Mouse (Mus musculus) Patski (cell line): ENCODE data around the gene Nbas. TPM values are rescaled to one million over a fixed set of nuclear protein-coding genes. Genes with fewer than 3 reads are reported as not detected.
A peak's percentile ranks its signal among the peaks of the same experiment; 100 is the strongest.

ENCODE experiments used
- ATAC-seq: fragments of 100-300 bp; one replicate; pipeline ENCODE4 v1.8.0; 2021
- CTCF ChIA-PET: fragments of 350-600 bp; sonication (Branson Sonifier 250); formaldehyde crosslinking; loops from one replicate; lab custom pipeline; 2022; ENCODE audit warnings: inconsistent platforms; lab: Charles Lee
- POLR2A ChIA-PET: fragments of 350-600 bp; sonication (Branson Sonifier 250); formaldehyde crosslinking; loops from one replicate; lab custom pipeline; 2022; ENCODE audit warnings: antibody characterized with exemption, inconsistent platforms; lab: Charles Lee
- DNase-seq: peaks from one replicate; pipeline ENCODE4 v3.0.0-alpha.2; 2011; ENCODE audit warnings: low read depth, low spot score
- H3K27me3 ChIP-seq: fragments of 371-371 bp; one replicate; pipeline ENCODE4 v1.5.1; 2021
- CTCF ChIP-seq: fragments of 100-300 bp; IDR thresholded peaks from one replicate; pipeline ENCODE4 v1.5.1; 2021
- in situ Hi-C: fragments of 300-500 bp; cut with MboI; formaldehyde crosslinking; loops from 3 replicates; pipeline ENCODE4 v1.11.1; 2018; ENCODE audit warnings: low pct_unique_long_range_greater_than_20kb, mixed read lengths
- polyA plus RNA-seq: library from polyadenylated mRNA; unstranded; gene quantifications from one replicate; pipeline ENCODE4 v1.2.3, GENCODE M21; 2021

Gene Nbas
- polyA plus RNA-seq, 1 experiment from 2014 or later: 16.1 TPM

GRCm38 (mm10) chr12:13519413-13519812, 250.5 kb downstream of the Nbas start:
- ChIA-PET POLR2A (no interaction called here), CTCF (interaction anchor here (1.2 to 1.7 kb wide), 2 partner anchors 14 to 23 kb away, joined by 3 read pairs; no protein-coding TSS in a partner anchor)
- no peak for ATAC-seq
- H3K27me3 ChIP-seq: no peaks in the 10 kb centered on the region
- no peak for DNase-seq
- TF ChIP-seq CTCF: no peak
- in situ Hi-C loops: no loop called here

GRCm38 (mm10) chr12:13532731-13533365, 263.9 kb downstream of the Nbas start:
- no peaks in the 10 kb centered on the region for H3K27me3 ChIP-seq
- CTCF ChIA-PET: no interaction called here
- POLR2A ChIA-PET: no interaction called here
- in situ Hi-C loops: no loop called here
- ATAC-seq: no peak
- no peak for DNase-seq
- peak; percentile 62 for TF ChIP-seq CTCF

DNA sequence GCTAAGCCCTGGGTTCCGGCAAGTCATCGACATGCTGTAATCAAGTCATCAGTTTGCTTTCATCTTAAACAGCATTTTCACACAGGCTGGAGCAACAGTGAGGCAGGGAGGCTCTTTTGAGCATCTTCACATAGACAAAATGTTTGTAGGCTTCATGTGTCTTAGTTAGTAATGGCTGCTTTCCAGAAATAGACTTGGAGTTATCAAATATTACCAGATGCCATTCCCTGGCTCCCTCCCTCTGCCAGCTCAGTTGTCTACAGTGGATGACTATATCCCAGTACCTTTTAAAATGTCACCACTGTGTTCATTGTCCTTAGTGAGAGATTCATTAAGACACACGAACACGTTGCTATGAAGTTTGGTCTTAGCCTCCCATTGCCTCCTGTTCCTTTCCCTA, 270.2 kb downstream of the Nbas start:
- no peak for DNase-seq

DNA sequence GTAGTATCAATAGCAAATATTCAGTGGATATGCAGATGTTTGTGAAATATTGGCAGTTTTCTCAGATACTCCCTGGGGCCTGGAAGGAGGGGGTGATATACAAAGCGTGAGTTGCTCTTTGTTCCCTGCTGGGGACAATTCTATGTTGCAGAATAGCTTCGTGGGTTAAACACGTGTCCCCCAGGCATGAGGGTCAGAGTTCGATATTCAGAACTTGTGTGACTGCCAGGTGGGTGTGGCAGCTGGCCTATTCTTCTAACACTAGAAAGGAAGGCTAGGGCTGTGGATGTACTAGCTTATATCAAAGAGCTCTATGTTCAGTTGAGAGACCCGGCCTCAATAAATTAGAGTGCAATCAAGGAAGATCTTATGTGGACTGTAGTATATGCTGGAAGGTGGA, 274.9 kb downstream of the Nbas start:
- DNase-seq (no peak), ATAC-seq (no peak)
- no peaks in the 10 kb centered on the region for H3K27me3 ChIP-seq
- no peak for TF ChIP-seq CTCF
- ChIA-PET POLR2A (no interaction called here), CTCF (interaction anchor here (1.7 kb wide), 1 partner anchor 19 kb away, joined by 3 read pairs; no protein-coding TSS in a partner anchor)
- in situ Hi-C loops: no loop called here

More for the DNA sequence above, 270.2 kb downstream of the Nbas start:
- in situ Hi-C loops: no loop called here
- ChIA-PET POLR2A (no interaction called here), CTCF (no interaction called here)
- no peak for ATAC-seq
- no peaks in the 10 kb centered on the region for H3K27me3 ChIP-seq
- TF ChIP-seq CTCF: no peak

GRCm38 (mm10) chr12:13563646-13564289, 294.8 kb downstream of the Nbas start:
- ATAC-seq (no peak), DNase-seq (no peak)
- POLR2A ChIA-PET: no interaction called here
- H3K27me3 ChIP-seq: no peaks in the 10 kb centered on the region
- in situ Hi-C loops: no loop called here
- no peak for TF ChIP-seq CTCF
- CTCF ChIA-PET: no interaction called here

DNA sequence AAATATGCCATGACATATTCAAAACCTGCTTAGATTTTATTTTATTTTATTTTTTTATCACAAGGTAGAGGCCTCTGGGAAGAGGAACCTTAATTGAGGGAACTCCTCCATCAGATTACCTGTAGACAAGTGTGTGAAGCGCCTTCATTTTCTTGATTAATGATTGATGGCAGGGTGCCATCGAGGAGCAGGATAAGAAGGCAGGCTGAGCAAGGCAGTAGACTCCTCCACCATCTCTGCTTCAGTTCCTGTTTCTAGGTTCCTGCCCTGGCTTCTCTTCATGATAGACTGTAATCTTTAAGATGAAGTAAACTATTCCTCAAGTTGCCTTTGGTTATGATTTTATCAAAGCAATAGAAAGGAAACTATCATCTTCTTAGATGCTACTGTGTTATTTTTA, 295.4 kb downstream of the Nbas start:
- TF ChIP-seq CTCF: no peak
- ATAC-seq: no peak
- in situ Hi-C loops: no loop called here
- ChIA-PET POLR2A (no interaction called here), CTCF (no interaction called here)
- no peaks in the 10 kb centered on the region for H3K27me3 ChIP-seq
- DNase-seq: no peak

- CTCF ChIA-PET: no interaction called here
- no peaks in the 10 kb centered on the region for H3K27me3 ChIP-seq
- in situ Hi-C loops: no loop called here
- POLR2A ChIA-PET: interaction anchor here (0.6 kb wide), 1 partner anchor 657 kb away, joined by 3 read pairs; no protein-coding TSS in a partner anchor
- TF ChIP-seq CTCF: no peak
- DNase-seq (no peak), ATAC-seq (no peak)
These were observed 297.5 kb downstream of the Nbas start for GRCm38 (mm10) chr12:13566421-13566820.

DNA sequence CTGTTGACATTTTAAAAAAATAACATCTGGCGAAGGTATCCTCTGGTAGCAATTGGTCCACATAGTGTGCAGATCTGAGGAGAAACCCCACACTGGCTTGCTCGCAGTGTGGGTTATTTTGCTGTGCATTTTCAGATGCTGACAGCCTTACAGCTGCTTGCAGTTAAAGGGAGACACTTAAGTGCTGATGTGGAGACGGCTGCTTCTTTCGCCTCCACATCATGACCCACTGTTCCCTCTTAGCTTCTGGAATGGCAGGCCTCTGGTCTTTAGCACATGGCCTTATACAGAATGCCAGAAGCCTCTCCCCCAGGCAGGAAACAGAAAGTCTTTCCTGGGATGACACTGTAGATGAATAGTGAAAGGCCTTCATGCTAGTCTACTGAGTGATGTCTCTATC, 306.2 kb downstream of the Nbas start:
- CTCF ChIA-PET: no interaction called here
- no peak for ATAC-seq
- no peak for DNase-seq
- no peaks in the 10 kb centered on the region for H3K27me3 ChIP-seq
- in situ Hi-C loops: no loop called here
- POLR2A ChIA-PET: no interaction called here
- no peak for TF ChIP-seq CTCF

- no peaks in the 10 kb centered on the region for H3K27me3 ChIP-seq
- POLR2A ChIA-PET: no interaction called here
- peak; percentile 4 for DNase-seq
- in situ Hi-C loops: no loop called here
- CTCF ChIA-PET: interaction anchor here (1.0 kb wide), 1 partner anchor 10 kb away, joined by 3 read pairs; no protein-coding TSS in a partner anchor
- peak; percentile 21 for ATAC-seq
- TF ChIP-seq CTCF: no peak
These were observed 307.0 kb downstream of the Nbas start for GRCm38 (mm10) chr12:13575605-13576600.

DNA sequence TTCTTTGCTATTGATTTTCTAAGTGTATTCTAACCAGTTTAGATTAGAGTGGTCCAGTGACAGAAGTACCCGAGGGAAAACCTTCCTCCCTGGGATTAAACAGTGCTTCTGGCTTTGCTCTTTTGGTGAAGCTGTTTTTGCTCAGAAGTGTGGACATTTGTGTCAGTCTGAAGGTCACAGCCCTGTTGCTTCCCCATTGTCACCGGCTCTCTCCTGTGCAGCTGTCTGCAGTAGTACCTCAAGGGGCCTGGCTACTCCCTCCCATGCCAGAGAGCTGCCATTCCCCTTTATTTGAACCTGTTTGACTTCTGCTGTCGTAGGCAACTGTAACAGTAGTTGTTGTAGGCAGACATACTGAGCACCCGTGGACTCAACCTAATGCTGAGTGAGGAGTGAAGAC, 307.8 kb downstream of the Nbas start:
- in situ Hi-C loops: no loop called here
- no peak for TF ChIP-seq CTCF
- ChIA-PET POLR2A (no interaction called here), CTCF (interaction anchor here (1.0 kb wide), 1 partner anchor 9 kb away, joined by 3 read pairs; no protein-coding TSS in a partner anchor)
- DNase-seq (no peak), ATAC-seq (no peak)
- H3K27me3 ChIP-seq: no peaks in the 10 kb centered on the region
